Mouse (Mus musculus): ENCODE data around the gene Rxfp2.

The Rxfp2 gene

DNA sequence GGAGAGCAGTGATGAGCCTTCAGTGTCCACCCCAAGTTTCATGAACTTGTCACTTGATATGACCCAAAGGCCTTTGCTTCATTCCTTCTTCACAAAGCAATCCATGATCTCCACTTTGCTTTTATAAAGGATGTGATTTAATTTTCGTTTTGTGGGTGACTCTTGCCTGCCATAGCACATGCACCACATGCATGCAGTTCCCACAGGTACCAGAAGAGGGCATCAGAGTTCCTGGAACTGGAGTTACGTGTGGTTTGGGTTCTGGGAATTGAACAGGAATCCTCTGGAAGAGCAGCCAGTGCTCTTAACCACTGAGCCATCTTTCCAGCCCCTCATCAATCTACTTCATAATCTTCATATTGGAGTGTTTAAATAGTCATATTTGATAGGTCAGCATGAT lies 26.1 kb downstream of the Rxfp2 start:
- no peak for DNase-seq (ENCODE audit: low spot score)

DNA sequence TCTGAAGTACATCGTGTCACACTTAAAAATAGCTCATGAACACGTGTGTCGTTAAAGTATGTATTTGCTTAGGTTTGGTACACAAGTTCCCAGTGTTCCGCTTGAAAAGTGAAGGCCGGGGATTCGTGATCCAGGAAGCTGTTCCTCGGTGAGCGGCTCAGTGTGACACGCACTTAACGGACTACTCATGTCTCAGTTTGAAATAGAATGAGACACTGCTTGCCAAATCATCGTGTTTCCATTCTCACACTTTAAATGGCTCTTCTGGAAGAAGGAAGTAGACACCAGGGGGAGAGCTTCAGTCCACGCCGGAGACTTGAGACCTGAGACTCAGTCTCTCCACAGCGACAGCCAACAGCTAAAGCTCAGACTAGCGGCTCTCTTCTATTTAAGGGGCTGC lies 28.0 kb downstream of the Rxfp2 start:
- no peak for DNase-seq (ENCODE audit: low spot score)

DNA sequence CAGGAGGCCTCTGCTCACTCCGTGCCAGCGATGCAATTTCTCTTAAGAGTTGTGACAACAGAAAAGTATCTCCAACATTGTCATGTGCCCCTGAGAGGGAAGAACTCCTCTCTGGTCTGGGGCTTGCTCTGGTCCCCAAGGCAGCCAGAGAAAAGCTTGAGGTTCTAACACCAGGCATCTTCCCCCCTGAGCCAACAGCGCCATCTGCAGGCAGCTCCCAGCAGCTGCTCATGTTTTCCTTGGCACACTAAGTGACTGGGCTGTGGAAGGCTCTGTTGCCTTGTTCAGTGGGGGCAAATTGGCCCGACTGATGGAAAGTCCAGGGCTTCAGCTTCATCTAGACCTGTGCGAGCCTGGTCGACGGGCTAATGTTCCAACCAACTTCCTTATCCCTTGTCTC lies 31.5 kb downstream of the Rxfp2 start:
- no peak for DNase-seq (ENCODE audit: low spot score)

DNA sequence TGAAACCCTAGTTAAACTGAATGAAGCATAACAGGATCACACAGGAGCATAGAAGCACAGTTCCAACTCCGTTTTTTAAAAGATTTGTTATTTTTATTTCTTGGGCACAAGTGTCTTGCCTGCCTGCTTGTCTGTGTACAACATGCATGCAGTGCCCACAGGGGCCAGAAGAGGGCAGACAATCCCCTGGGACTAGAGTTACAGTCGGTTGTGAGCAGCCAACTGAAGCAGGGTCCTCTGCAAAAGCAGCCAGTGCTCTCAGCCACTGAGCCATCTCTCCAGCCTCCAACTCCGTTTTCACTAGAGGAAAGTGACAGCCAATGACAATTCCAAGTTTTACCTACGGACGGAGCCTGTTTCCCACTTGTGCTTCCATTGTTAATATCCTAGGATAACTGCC lies 33.4 kb downstream of the Rxfp2 start:
- DNase-seq (ENCODE audit: low spot score), result no peak

DNA sequence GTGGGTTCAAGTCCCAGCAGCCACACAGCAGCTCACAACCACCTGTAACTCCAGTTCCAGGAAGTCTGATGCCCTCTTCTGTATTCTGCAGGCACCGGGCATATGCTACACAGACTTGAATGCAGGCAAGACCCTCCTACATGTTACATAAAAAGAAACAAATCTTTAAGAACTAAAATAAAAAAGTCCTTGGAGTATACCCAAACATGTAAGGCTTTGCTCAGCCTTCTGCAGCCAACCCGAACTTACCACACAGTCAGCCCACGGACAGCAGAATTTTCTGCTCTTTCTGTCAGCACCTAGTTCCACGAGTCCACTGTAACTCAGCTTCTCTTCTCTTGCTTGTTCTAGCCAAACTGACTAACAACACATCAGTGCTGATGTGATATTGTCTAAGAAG lies 34.8 kb downstream of the Rxfp2 start:
- no peak for DNase-seq (ENCODE audit: low spot score)

DNA sequence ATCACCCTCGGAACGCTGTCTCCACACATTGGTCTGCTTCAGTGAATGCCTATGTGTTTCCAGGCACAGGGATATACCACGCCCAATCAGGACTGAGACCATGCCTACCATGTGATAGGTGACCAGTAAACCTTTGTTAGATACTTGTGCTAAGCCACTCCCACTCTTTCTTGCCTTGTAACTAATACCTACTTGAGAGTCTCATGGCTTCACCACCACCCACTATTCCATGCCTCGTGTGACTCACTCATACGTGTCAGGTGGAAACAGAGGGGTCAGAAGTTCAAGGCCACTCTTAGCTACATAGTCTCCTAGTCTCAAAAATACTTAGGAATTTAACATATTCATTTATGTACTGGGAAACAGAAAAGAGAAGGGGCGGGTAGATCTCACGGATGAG lies 35.5 kb downstream of the Rxfp2 start:
- DNase-seq (ENCODE audit: low spot score), result no peak

DNA sequence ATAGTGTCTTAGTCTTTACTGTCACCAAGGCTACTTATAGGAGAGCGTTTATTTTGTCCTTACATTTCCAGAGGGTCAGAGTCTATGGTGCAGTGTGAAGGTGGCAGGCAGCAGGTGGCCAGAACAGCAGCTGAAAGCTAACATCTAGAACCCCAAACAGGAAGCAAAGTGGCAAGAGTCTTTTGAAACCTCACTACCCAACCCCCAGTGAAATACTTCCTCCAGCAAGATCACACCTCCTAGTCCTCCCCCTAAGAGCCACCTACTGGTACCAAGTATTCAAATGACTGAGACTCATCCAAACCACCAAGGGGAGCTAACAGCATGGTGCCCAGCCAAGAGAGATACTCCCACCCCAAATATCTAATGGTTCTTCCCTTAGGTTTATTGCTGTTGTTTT lies 36.8 kb downstream of the Rxfp2 start:
- DNase-seq (ENCODE audit: low spot score), result no peak

DNA sequence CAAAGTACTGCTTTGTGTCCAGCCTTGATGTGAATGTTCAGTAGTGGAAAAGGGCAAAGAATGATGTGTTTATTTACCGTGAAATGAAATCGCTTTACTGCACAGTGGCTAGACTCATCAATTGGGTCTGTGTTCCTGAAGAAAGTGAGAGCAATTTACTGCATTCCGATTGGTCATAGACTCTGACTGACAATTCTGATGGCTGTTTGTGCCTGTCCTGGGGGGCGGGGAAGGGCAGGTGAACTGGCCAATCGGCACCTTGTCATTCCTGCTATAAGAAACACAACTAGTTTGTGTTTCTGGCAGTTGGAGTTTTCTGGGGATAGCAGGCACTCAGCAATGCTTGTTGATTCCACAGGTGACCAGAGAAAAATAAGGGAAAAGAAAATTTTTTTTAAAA lies 37.6 kb downstream of the Rxfp2 start:
- DNase-seq (ENCODE audit: low spot score), result no peak

DNA sequence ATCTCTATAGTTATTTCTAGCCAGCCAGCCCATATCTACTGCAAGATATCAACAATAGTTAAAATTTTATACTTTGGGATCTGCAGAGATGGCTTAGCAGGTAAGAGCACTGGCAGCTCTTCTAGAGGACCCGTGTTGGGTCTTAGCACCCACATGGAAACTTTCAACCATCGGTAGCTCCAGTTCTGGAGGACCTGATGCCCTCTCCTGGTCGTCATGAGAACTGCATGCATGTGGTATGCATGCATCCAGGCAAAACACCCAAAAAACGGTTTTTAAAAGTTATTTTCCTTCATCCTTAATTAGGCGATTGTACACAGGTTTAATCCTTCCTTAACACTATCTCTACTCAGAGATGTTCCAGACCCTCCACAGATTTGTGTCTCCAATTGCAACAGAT lies 40.4 kb downstream of the Rxfp2 start:
- DNase-seq (ENCODE audit: low spot score), result no peak

DNA sequence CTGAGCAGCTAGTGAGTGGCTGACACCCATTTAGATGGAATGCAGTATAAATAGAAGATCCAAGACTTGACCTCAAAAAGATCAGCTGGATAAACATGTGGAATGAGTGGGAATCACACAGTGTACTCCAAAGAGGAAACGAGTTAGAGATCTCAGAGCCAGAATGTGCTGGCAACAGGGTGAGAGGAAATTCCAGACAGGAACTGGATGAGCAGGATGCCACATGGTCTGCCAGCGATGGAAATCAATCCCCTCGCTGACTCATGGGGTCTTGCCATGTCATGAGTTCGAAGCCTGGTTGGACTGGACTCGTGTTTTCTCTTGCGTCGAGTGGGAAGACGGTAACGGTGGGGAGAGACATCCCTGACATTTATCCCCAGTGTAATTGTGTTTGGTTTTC lies 41.0 kb downstream of the Rxfp2 start:
- no peak for DNase-seq (ENCODE audit: low spot score)

DNA sequence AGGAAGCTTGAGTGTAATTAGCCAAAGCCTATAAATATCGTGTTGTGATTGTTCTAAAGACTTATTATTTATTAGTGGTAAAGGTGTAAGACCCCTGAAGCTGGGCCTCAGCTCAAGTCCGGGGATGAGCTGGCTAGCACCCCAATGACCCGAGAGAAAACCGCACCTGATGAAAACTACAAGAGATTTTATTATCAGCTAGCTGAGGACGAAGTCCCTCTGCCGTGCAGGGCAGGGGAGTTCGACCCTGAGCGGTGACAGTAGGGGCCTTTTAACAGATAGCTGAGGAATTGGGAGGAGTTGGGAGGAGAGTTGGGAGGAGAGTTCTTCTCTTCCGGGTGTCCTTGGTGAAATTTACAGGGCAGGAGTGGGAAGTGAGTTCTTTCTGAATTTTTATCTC lies 42.6 kb downstream of the Rxfp2 start:
- DNase-seq (ENCODE audit: low spot score), result no peak

DNA sequence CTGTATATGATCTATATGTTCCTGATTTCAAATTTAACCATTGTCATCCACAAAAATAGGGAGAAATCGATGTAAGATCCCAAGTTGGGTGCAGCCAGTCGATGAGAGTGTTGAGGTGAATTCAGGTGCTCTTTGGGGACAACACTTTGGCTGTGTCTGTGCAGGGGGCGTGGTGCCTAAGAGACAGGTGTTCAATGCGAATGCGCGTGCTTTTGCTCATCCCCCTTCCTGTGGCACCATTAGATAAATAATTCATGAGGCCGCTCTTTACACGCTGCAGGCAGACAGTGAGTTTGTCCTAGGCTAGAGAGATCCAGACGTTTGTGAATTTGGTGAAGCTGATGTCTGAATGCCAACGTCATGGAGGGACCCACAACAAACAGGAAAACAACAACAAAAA lies 45.8 kb downstream of the Rxfp2 start:
- no peak for DNase-seq (ENCODE audit: low spot score)

DNA sequence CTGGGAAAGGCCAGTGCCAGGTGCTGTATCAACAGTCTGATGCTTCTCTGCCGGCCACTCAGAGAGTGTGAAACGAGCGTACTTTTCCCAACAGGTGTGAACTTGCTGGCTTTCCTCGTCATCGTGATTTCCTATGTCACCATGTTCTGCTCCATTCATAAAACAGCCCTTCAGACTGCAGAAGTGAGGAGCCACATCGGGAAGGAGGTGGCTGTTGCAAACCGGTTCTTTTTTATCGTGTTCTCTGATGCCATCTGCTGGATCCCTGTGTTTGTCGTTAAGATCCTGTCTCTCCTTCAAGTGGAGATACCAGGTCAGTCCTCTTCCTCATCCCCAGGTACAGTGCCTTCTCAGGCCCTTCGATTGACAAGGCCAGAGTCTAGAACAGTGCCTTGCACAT lies 51.6 kb downstream of the Rxfp2 start:
- DNase-seq (ENCODE audit: low spot score), result peak; percentile 21

DNA sequence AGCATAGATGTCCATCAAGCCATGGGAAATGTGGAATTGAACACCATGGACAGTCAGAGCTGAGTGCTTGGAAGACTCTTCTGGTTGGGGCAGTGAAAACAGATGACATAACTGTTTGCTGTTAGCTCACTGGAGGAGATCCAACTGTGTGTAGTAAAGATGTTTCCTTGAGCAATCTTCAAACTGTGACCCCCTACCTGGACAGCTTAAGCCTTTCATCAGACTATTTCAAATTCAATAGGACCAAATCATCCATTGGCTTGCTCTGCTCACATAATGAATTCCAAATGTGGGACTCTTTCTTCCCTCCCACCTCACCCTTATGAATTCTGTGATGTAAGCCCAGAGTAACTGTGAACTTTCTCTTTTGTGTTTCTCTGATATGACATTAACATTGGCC lies 53.3 kb downstream of the Rxfp2 start:
- no peak for DNase-seq (ENCODE audit: low spot score)

DNA sequence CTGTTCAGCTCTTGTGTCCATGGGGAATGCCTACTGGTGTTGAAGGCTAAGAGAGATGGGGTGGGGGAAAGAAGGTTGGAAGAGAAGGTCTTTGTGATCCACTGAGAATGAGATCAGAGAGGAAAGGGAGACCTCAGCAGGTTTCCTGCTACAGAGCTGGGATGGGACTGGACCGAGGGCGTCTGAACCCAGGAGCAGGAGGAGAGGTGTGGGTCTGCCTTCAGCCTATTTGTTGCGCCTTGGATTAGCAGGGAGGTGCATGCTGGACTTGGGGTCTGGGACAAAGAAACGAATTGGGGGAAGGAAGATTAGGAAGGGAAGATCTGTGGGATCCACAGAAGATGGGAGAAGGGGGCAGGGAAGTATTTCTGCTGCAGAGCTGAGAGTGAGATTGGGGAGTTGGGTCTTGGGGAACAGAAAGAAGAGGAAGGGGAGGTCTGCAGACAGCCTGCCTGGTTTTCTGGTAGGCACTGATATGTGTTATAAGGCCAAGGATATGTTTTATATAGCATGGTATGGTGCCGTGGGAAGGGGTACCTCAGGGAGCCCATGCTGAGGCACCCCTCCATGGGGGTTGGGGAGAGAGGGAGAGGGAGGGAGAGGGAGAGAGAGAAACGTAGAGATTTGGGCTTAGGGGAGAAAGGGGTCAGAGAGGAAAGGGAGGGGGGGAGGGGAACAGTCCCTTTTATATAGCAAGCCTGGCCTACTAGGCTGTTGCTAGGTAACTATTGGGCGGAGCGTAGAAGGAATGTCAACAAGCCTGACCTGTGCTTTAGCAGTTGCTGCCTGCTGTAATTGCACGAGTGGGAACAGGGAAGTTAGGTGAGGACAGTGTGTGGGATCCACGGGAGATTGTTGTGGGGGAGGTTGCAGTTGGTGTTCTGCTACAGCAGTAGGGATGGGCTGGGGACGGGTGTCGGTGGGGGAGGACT lies 61.7 kb downstream of the Rxfp2 start:
- DNase-seq (ENCODE audit: low spot score), result no peak

DNA sequence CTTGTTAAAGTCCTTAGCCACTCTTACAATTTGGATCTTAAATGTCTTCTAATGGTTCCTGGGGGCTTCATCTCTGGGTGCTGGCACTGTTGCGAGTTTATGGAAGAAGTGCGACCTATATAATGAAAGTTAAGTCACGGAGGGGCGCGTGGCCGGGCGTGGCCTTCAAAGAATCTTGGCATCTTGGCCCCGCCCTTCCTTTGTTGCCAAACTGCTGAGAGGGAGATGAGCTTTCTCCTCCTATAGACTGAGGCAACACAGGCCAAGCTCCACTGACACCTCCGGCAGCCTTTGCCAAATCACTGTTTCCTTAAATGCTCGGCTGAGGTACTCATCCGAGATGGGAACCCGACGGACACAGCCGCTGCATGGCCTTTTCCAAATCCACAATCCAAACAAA lies 64.2 kb downstream of the Rxfp2 start:
- DNase-seq (ENCODE audit: low spot score), result no peak

DNA sequence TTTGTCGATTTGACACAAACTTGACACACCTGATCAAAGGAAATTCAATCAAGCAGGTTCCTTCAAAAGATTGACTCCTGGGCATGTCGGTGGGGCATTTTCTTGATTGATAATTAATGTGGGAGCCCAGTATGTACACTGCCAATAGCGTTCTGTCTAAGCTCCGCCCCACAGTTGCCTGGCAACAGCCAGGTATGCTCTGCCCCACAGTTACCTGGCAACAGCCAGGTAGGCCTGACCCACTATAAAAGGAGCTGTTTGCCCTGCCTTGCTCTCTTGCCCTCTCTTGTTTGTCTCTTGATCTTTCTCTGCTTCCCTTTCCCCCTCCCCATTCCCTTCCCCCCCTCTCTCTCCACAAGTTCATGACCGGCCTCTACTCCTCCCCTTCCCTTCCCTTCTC lies 64.7 kb downstream of the Rxfp2 start:
- no peak for DNase-seq (ENCODE audit: low spot score)

DNA sequence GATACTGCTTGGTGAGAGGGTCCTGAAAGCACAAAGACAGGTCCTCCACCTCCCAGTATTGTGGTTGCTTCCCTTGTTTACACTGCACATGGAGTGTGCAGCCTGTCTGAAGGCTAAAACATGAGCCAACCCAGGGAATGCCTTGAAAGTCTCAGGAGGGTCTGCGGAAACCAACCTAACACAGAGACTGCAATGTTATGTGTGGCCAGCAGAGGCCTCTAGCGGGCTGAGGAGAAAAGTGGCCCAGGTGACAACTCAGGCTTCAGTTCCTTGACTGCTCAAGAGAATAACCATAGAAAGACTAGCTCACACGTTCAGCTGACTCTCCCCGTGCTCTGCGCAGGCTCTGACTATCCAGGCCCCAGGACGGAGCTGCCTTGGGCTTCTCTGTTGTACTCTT lies 79.1 kb downstream of the Rxfp2 start:
- no peak for DNase-seq (ENCODE audit: low spot score)

DNA sequence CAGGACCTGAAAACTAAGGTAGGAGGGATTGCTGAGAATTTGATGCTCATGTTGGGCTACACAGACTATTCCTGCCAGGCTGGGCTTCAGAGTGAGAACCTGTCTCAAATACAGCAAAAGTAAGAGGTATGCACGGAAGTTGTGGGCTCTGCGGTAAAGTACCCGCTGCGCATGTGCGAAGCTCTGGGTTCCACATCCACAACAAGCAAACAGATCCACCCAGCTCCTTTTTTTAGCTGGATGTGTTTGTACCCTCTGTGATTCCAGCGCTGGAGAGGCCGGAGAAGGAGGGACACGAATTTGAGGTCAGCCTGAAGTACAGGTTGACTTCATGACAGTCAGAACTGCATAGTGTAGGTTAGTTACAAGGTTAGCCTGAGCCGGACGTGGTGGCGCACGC lies 80.3 kb downstream of the Rxfp2 start:
- no peak for DNase-seq (ENCODE audit: low spot score)

DNA sequence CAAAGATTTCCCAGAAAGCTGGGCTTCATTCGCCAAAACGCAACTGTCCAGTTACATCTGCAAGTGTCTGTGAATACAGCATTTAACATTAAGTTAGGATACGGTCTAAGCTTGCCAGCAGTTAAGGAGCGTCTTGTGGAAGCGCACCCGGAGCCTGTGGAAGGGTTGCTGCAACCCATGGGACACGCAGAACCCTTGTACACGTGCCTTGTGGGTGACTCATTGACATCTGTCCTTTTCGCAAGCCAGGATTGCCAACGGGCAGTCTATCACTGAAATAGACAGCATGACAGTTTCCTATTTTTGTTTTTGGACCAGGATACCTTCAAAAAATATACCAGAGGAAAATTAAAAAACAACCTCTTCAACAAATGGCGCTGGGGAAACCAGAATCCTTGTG lies 83.3 kb downstream of the Rxfp2 start:
- DNase-seq (ENCODE audit: low spot score), result no peak

DNA sequence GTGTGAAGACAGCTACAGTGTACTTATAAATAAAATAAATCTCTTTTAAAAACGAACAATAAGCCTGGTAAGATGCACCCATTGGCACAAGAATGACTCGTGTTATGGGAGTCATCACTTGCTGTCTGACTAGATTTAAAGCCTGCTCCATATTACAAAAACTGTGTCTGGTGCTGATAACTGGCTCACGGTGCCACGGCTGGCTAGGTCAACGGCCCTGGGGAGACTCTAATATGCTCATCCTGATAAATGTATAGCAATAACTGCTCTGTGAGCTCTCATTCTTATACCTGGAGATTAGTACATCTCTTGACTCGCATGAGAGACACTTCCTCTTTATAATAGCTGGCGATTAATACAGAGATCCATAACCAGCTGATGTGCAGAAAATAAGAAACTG lies 87.9 kb downstream of the Rxfp2 start:
- no peak for DNase-seq (ENCODE audit: low spot score)

DNA sequence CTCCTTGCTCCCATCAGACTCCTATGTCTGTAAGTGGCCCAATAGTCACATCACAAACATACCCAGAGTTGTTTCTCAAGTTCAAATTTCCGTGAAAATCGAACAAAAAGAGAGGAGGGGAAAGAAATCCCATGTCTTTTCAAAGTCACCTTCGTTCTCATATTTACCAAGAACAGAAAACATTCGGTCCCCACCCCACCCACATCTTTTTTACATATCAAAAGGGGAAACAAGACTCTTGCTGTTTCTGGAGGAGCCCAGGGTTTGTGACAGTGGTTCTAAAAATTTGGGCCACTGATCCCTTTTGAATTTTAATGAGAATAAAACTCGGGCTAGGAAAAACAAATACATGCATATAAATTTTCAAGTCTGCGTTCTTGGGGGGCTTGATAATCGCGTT lies 92.8 kb downstream of the Rxfp2 start:
- DNase-seq (ENCODE audit: low spot score), result no peak

DNA sequence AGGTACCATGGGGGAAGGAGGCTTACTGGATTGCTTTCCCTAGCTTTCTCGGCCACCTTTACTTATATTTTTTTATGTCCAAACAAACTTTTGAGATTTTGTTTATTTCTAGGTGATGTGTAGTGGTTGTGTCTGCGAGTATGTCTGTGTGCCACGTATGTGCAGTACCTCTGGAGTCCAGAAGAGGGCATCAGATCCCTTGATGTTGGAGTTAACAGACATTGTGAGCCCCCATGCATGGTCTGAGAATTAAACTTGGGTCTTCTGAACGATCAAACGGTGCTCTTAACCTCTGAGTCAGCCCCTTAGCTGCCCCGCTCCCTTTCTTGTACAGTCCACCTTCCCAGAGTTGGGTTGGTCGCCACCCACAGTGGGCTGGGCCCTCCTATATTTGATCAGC lies 95.5 kb downstream of the Rxfp2 start:
- no peak for DNase-seq (ENCODE audit: low spot score)

DNA sequence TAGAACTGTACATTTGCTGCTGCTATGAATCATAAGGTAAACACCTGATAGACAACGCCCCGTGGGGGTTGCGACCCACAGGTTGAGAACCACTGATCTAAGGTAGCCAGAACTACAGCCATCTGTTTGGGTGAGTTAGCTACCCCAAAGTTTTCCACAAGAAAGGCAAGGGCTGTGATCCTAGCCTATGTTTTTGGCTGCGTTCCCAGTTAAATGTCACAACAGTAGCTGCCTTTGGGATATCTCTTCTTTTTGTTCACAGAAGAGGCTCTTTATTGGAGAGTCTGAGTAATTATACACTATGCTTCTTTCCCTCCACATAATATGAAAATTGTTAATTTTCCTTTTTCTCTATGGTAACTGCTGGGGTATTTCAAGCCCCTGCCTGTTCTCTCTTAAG lies 96.3 kb downstream of the Rxfp2 start:
- no peak for DNase-seq (ENCODE audit: low spot score)

Measured in layer of hippocampus, adult 9-10 months (tissue).